Mouse (Mus musculus): ENCODE results near the gene Olfr474.
"Not testable (repeated sequence)": the region's sequence is repeated elsewhere in the genome, so short reads cannot be mapped to it uniquely, and the experiment has no call there.

Olfr474 gene

DNA sequence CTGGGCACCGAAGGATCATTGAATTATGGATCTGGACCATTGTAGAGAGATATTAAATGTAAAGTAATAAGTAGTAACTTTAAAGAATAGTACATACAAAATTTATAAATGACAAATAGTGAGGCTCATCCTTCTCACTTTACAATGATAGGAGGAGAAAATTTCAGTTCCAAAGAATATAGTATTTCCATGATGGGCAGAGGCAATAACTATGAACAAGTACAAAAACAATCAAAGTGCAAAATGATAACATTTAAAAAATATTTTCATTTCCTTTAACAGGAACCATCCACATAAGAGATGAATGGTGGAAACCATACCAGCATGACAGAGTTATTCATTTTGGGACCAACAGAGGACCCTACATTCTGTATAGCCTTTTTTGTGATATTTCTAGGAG is at the start of gene Olfr474:
Gene Olfr474, plus strand, starts transcription at position 301 of the 400 bp plus-strand sequence.
- no peak for DNase-seq (ENCODE audit: low read depth)

GRCm38 (mm10) chr7:107930146-107930545 is 24.3 kb upstream of the Olfr474 start, which contains the start of gene Olfr473:
TSS of gene Olfr473 (plus strand) at chr7:107930446.
- DNase-seq (ENCODE audit: low read depth), result no peak

DNA sequence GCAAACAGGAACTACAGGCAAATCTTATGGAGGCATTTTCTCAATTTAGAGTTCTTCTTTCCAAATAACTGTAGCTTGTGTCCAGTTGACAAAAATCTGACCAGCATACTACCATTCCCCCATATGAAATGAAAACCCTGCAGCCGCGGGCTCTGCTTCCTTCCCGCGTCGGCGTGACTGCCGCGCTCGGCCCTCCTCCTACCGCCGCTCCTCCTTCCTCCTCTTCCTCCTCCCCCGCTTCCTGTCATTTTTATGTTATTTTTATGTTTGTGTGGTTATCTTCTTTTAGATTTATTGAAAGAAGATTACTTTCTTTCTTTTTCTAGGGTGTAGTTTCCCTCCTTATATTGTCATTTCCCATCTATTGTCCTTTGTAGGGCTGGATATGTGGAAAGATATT is 1.9 kb upstream of the Olfr474 start:
- DNase-seq (ENCODE audit: low read depth), result not testable (repeated sequence)

- no peak for DNase-seq (ENCODE audit: low read depth)
Measured at GRCm38 (mm10) chr7:107964503-107964902, 10.1 kb downstream of the Olfr474 start, which contains the start of gene Olfr476. TSS of gene Olfr476 (plus strand) at chr7:107964803.

DNA sequence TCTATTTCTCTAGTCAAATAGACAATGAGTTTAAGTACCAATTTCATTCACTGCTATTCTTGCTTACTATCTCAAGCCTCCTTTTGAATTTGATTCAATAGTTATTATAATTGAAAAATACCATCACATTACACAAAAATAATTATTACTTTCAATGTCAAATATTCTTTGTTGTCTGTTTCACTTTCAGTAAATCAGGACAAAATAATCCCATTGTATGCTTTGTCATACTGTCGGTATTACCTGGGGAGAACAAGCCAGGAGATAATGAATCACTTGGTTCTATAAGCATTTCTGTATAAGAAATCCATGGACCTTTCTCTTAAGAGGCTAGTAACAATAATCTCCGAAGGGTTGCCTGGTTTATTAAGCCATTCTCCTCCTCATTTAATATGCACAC is 31.9 kb downstream of the Olfr474 start, which contains the start of gene Olfr477:
Gene Olfr477, plus strand, starts transcription at position 301 of the 400 bp plus-strand sequence.
- DNase-seq (ENCODE audit: low read depth), result no peak

Data from fibroblast of lung, adult 2 months (primary cell).